Mouse (Mus musculus): ENCODE data around the gene Slc35g3. TPM values are rescaled to one million over a fixed set of nuclear protein-coding genes. Genes with fewer than 3 reads are reported as not detected.

Slc35g3 gene
- polyA plus RNA-seq, 1 experiment from 2014 or later = 0.31 TPM

- 0 out of 2 replicates have a peak, but pooled peaks cover 5% of the 10 kb centered on the region for H3K27me3 ChIP-seq
- peak; percentile 79 for ATAC-seq
- H3K36me3 ChIP-seq = no peaks in the 10 kb centered on the region
- peak within 1 kb of the TSS; percentile 84 for H3K27ac ChIP-seq
- H3K9me3 ChIP-seq = no peaks in the 10 kb centered on the region
- H3K4me3 ChIP-seq (replicated peaks) = peak within 1 kb of the TSS; percentile 84
- H3K4me2 ChIP-seq (replicated peaks) = peak within 1 kb of the TSS; percentile 76
- H3K9ac ChIP-seq (replicated peaks) = peak within 1 kb of the TSS; percentile 96
- H3K4me1 ChIP-seq (replicated peaks) = peaks cover 32% of the 10 kb centered on the region
- 24% methylated on average over 35 of the region's 55 CpGs for WGBS
Observed at GRCm38 (mm10) chr11:69765221-69766125, 3.7 kb upstream of the Slc35g3 start, which contains the start of gene Zbtb4. Gene Zbtb4 (plus strand): TSS chr11:69765912.

DNA sequence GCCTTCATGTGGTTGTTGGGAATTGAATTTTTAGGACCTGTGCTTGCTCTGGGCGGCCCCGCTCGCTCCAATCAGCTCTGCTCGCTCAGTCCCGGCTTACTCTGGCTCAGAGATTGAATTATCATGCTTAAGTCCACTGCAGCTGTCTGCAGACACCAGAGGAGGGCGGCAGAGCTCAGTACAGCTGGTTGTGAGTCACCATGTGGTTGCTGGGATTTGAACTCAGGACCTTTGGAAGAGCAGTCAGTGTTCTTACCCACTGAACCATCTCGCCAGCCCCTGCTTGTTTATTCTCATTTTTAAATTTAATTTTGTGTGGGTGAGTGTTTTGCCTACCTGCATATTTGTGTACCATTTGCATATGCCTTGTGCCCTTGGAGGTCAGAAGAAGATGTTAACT is 1.8 kb upstream of the Slc35g3 start:
- Histone ChIP-seq H3K9ac (replicated peaks) (no peak overlapping the region), H3K27me3 (0 out of 2 replicates have a peak, but pooled peaks cover 5% of the 10 kb centered on the region), H3K36me3 (no peaks in the 10 kb centered on the region), H3K4me2 (replicated peaks) (no peak overlapping the region), H3K4me1 (replicated peaks) (peaks cover 43% of the 10 kb centered on the region), H3K9me3 (no peaks in the 10 kb centered on the region), H3K27ac (no peak overlapping the region), H3K4me3 (replicated peaks) (no peak overlapping the region)
- WGBS = 69% methylated on average over 7 of the region's 7 CpGs
- ATAC-seq = no peak

DNA sequence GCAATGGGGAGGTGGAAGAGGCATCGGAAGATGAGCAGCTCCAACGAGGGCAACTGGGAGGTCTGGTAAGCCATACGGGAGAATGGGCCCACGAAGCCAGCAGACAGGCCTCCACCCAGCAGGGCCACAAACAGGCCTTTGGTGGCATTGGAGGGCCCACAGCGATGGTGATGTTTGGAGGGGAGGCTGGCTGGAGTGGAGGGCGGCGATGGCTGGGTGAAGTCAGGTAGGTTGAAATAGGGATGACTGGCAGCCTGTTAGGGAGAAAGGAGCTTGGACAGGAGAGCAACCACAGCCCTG is 917 bp downstream of the Slc35g3 start:
- Histone ChIP-seq H3K27ac (peak overlapping the region; percentile 97), H3K9me3 (no peaks in the 10 kb centered on the region), H3K4me1 (replicated peaks) (peaks cover 44% of the 10 kb centered on the region), H3K27me3 (no peaks in the 10 kb centered on the region), H3K4me2 (replicated peaks) (no peak overlapping the region), H3K4me3 (replicated peaks) (no peak overlapping the region), H3K36me3 (no peaks in the 10 kb centered on the region), H3K9ac (replicated peaks) (peak overlapping the region; percentile 74; the same call in 1 of the 2 replicates)
- ATAC-seq = no peak
- 87% methylated on average over 7 of the region's 7 CpGs for WGBS

GRCm38 (mm10) chr11:69760160-69760900 is 1.4 kb downstream of the Slc35g3 start:
- H3K9ac ChIP-seq (replicated peaks) = peak overlapping the region; percentile 74
- no peaks in the 10 kb centered on the region for H3K36me3 ChIP-seq
- peak overlapping the region; percentile 64 for H3K4me3 ChIP-seq (replicated peaks)
- peaks cover 47% of the 10 kb centered on the region for H3K4me1 ChIP-seq (replicated peaks)
- H3K9me3 ChIP-seq = no peaks in the 10 kb centered on the region
- H3K27ac ChIP-seq = peak overlapping the region; percentile 97
- ATAC-seq = no peak
- H3K27me3 ChIP-seq = no peaks in the 10 kb centered on the region
- H3K4me2 ChIP-seq (replicated peaks) = peak overlapping the region; percentile 84
- WGBS = 76% methylated on average over 14 of the region's 14 CpGs

DNA sequence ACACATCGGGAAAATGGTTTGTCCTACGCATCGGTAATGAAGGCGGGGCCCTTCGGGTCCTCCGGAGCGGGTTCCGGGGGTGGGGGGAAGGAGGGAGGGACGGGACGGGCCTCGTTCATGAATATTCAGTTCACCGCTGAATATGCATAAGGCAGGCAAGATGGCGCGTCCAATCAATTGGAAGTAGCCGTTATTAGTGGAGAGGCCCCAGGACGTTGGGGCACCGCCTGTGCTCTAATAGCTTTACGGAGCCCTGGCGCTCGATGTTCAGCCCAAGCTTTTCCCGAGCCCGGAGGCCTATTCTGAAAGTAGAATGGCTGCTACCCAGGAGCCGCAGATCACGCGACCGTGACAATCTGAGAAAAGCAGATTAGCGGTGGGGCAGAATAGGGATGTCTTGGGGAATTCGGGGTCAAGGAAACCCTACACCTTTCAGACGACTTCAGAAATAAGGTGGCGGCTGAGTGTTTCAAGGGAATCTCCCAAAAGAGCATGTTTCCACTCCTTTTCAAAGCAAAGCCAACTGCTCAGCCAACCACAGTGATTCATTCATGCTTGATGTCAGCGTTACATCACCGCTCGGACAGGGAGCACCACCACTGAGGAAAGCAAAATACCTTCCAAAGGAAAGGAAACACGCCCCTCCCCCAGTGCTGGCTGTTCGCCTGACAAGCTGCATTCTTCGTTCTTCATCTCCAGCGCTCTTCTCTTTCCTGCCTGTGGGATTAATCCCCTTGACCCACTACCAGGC is 2.6 kb downstream of the Slc35g3 start:
- H3K4me1 ChIP-seq (replicated peaks) = peaks cover 55% of the 10 kb centered on the region
- H3K9me3 ChIP-seq = no peaks in the 10 kb centered on the region
- H3K4me2 ChIP-seq (replicated peaks) = peak overlapping the region; percentile 84
- peak overlapping the region; percentile 97 for H3K27ac ChIP-seq
- WGBS = 0% methylated on average over 37 of the region's 37 CpGs
- peak overlapping the region; percentile 74 for H3K9ac ChIP-seq (replicated peaks)
- peak; percentile 86 for ATAC-seq
- peak overlapping the region; percentile 64 for H3K4me3 ChIP-seq (replicated peaks)
- H3K36me3 ChIP-seq = no peaks in the 10 kb centered on the region
- H3K27me3 ChIP-seq = no peaks in the 10 kb centered on the region

GRCm38 (mm10) chr11:69758478-69758970 is 3.2 kb downstream of the Slc35g3 start, which contains the start of gene Polr2a:
Gene Polr2a (minus strand): TSS chr11:69758637.
- H3K4me1 ChIP-seq (replicated peaks) = peaks cover 61% of the 10 kb centered on the region

DNA sequence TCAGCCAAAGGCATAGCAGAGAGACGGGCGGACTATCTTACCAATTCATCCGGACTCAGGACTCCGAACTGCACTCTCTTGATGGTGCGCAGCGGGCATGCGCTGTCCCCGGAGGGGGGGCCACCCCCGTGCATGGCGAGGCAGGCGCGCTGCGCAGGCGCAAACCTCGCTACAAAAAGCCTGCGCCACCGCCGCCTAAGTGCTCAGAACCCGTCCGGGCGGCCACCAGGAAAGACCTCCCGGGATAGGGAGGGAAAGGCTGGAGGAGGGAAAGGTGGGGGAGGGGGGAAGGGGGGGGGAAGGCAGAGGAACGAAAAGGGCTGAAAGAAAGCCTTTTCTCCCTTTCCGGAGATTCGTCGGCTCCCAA is 3.7 kb downstream of the Slc35g3 start:
- H3K4me2 ChIP-seq (replicated peaks) = peak overlapping the region; percentile 84
- H3K27ac ChIP-seq = peak overlapping the region; percentile 97
- no peaks in the 10 kb centered on the region for H3K9me3 ChIP-seq
- no peaks in the 10 kb centered on the region for H3K27me3 ChIP-seq
- H3K36me3 ChIP-seq = no peaks in the 10 kb centered on the region
- WGBS = under 1% methylated on average over 26 of the region's 26 CpGs
- H3K4me1 ChIP-seq (replicated peaks) = peaks cover 63% of the 10 kb centered on the region
- ATAC-seq = peak; percentile 84
- peak overlapping the region; percentile 64 for H3K4me3 ChIP-seq (replicated peaks)
- peak overlapping the region; percentile 82 for H3K9ac ChIP-seq (replicated peaks)

More at GRCm38 (mm10) chr11:69758478-69758970, 3.2 kb downstream of the Slc35g3 start, which contains the start of gene Polr2a:
- H3K27me3 ChIP-seq = no peaks in the 10 kb centered on the region
- H3K9ac ChIP-seq (replicated peaks) = peak within 1 kb of the TSS; percentile 82
- peak within 1 kb of the TSS; percentile 97 for H3K27ac ChIP-seq
- H3K9me3 ChIP-seq = no peaks in the 10 kb centered on the region
- no peaks in the 10 kb centered on the region for H3K36me3 ChIP-seq
- H3K4me3 ChIP-seq (replicated peaks) = peak within 1 kb of the TSS; percentile 64
- H3K4me2 ChIP-seq (replicated peaks) = peak within 1 kb of the TSS; percentile 84
- ATAC-seq = peak; percentile 94
- WGBS = under 1% methylated on average over 36 of the region's 36 CpGs

GRCm38 (mm10) chr11:69757303-69758089 is 4.3 kb downstream of the Slc35g3 start:
- H3K4me2 ChIP-seq (replicated peaks) = peak overlapping the region; percentile 84
- peaks cover 69% of the 10 kb centered on the region for H3K4me1 ChIP-seq (replicated peaks)
- peak overlapping the region; percentile 82 for H3K9ac ChIP-seq (replicated peaks)
- H3K36me3 ChIP-seq = no peaks in the 10 kb centered on the region
- H3K9me3 ChIP-seq = no peaks in the 10 kb centered on the region
- H3K27ac ChIP-seq = peak overlapping the region; percentile 97
- H3K4me3 ChIP-seq (replicated peaks) = peak overlapping the region; percentile 64
- 45% methylated on average over 9 of the region's 9 CpGs for WGBS
- no peaks in the 10 kb centered on the region for H3K27me3 ChIP-seq
- ATAC-seq = no peak

DNA sequence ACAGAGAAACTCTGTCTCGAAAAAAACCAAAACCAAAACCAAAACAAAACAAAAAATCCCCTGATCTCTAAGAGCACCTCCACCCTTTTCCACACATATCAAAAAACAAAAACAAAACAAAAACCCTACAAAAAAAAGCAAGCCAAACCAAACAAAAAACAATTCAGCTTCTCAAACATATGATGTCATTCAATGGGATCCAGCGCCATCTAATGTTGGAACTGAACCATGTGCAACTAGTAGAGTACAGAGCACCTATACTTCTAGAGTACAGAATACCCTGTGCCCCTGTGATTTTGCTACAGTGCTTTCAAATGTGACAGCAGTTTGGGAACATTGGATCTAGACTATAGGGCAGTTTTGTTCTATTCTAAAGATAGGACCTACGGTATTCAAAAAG is 7.1 kb downstream of the Slc35g3 start:
- Histone ChIP-seq H3K27ac (no peak overlapping the region), H3K9me3 (no peaks in the 10 kb centered on the region), H3K27me3 (no peaks in the 10 kb centered on the region), H3K9ac (replicated peaks) (no peak overlapping the region), H3K36me3 (no peaks in the 10 kb centered on the region), H3K4me2 (replicated peaks) (peak overlapping the region; percentile 84), H3K4me3 (replicated peaks) (peak overlapping the region; percentile 20), H3K4me1 (replicated peaks) (peaks cover 69% of the 10 kb centered on the region)
- 56% methylated on average over 3 of the region's 3 CpGs for WGBS
- ATAC-seq = no peak

- Histone ChIP-seq H3K4me2 (replicated peaks) (peak overlapping the region; percentile 84), H3K36me3 (no peaks in the 10 kb centered on the region), H3K27ac (no peak overlapping the region), H3K4me1 (replicated peaks) (peaks cover 65% of the 10 kb centered on the region), H3K4me3 (replicated peaks) (peak overlapping the region; percentile 20; the same call in 1 of the 2 replicates), H3K9me3 (no peaks in the 10 kb centered on the region), H3K9ac (replicated peaks) (no peak overlapping the region), H3K27me3 (no peaks in the 10 kb centered on the region)
- WGBS = 91% methylated on average over 5 of the region's 5 CpGs
- ATAC-seq = no peak
Observed at GRCm38 (mm10) chr11:69754233-69754632, 7.5 kb downstream of the Slc35g3 start.

DNA sequence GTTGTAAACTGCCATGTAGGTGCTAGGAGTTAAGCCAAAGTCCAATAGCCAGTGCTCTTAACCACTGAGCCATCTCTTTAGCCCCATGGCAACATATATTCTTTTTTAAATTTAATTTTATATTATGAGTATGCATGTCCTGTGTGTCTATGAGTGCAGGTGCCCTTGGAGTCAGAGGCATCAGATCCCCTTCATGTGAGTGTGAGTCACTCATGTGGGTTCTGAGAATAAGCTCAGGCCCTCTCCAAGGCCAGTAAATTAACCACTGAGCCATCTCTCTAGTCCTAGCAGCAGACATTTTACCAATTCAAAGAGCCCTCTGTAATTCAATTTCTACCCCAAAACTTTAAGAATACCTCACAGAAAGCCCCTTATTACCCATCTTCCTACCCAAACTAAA is 9.1 kb downstream of the Slc35g3 start:
- H3K9ac ChIP-seq (replicated peaks) = no peak overlapping the region

More for the DNA sequence above, 9.1 kb downstream of the Slc35g3 start:
- Histone ChIP-seq H3K4me2 (replicated peaks) (no peak overlapping the region), H3K9me3 (no peaks in the 10 kb centered on the region), H3K36me3 (peaks cover 5% of the 10 kb centered on the region), H3K4me3 (replicated peaks) (no peak overlapping the region), H3K4me1 (replicated peaks) (peaks cover 64% of the 10 kb centered on the region), H3K27ac (no peak overlapping the region), H3K27me3 (no peaks in the 10 kb centered on the region)
- no peak for ATAC-seq

All from midbrain, embryonic 13.5 days (tissue).